Mouse (Mus musculus): ENCODE data around the gene Elf2. TPM values are rescaled to one million over a fixed set of nuclear protein-coding genes. Genes with fewer than 3 reads are reported as not detected.

The Elf2 gene
- total and polyA plus RNA-seq, 3 experiments: 38.0 to 53.3 (median 46.5) TPM

DNA sequence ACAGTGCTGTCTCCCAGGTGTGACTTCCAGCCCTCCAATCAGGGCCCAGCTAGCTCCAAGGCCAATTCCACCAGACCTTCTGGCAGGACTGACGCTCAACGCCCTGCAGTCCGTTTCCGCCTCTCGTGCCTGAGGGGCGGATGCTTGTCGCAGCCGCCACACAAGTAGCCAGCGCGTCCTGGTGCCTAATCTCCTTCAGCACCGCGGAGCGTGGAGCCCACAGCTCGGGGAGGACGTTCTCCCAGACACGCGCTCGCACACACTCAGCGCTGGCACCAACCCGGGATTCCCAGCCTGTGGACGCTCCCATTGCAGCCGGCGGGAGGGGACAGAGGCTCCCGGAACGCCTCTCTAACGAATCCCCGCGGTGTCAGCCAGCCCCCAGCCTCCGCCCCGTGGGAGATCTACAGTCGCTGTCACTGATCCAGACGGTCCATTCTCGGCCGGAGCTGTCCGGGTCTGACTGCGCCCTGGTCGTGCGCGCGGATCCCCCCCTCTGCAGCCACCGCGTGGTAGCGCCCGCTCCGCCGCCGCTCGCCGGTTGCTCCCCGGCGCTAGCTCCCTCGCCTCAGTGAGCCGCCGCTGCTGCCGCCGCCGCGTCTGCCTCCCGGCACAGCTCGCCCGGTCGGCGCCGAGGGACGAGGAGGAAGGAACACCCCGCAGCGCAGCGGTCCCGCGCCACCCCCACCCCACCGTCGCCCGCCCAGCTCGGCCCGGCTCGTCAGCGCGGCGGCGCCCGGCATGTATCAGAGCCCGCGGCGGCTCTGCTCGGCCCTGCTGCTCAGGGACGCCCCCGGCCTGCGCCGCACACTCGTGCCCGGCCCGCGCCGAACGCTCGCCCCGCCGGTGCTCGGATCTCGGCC lies 115.9 kb downstream of the Elf2 start, which contains the start of gene Noct (continued):
- TF ChIP-seq TBP (IDR thresholded peaks at IDR 0.05; ENCODE audit: low read depth, low read length): peak; percentile 77
- TF ChIP-seq POLR2A (IDR thresholded peaks at IDR 0.05; ENCODE audit: control insufficient read depth in 1 of 2, insufficient read depth in 1 of 2, low read depth in 1 of 2, low read length in 2 of 2, poor library complexity in 1 of 2): peak; percentile 53 to 95
- no peak for TF ChIP-seq CTCF (IDR thresholded peaks at IDR 0.05 in 2 of 3, conservative IDR thresholded peaks at IDR 0.05 in 1 of 3; ENCODE audit: control insufficient read depth in 1 of 3, insufficient read depth in 1 of 3, low read depth in 2 of 3, low read length in 3 of 3, poor library complexity in 1 of 3, severe bottlenecking in 1 of 3)
- TF ChIP-seq NELFE (IDR thresholded peaks at IDR 0.05; ENCODE audit: low read depth, low read length): peak; percentile 74
- TF ChIP-seq TCF12 (IDR thresholded peaks at IDR 0.05; ENCODE audit: low read depth, low read length): peak; percentile 67
- TF ChIP-seq E2F4 (IDR thresholded peaks at IDR 0.05; ENCODE audit: borderline replicate concordance, low read depth, low read length): no peak
- TF ChIP-seq MAZ (IDR thresholded peaks at IDR 0.05; ENCODE audit: low read depth, low read length): no peak
- TF ChIP-seq TAL1 (IDR thresholded peaks at IDR 0.05; ENCODE audit: low read length): no peak
- TF ChIP-seq MAFK (IDR thresholded peaks at IDR 0.05; ENCODE audit: borderline replicate concordance, low read depth, low read length): no peak
- TF ChIP-seq BHLHE40 (IDR thresholded peaks at IDR 0.05; ENCODE audit: borderline replicate concordance, low read depth, low read length): peak; percentile 46; the same call in 1 of the 2 replicates
- no peak; the same call in 1 of the 2 replicates for TF ChIP-seq HCFC1 (IDR thresholded peaks at IDR 0.05; ENCODE audit: low read depth, low read length)
- TF ChIP-seq ZKSCAN1 (IDR thresholded peaks at IDR 0.05; ENCODE audit: low read depth, low read length): no peak
- peak; percentile 68 for TF ChIP-seq POLR2AphosphoS2 (IDR thresholded peaks at IDR 0.05; ENCODE audit: low read length)

DNA sequence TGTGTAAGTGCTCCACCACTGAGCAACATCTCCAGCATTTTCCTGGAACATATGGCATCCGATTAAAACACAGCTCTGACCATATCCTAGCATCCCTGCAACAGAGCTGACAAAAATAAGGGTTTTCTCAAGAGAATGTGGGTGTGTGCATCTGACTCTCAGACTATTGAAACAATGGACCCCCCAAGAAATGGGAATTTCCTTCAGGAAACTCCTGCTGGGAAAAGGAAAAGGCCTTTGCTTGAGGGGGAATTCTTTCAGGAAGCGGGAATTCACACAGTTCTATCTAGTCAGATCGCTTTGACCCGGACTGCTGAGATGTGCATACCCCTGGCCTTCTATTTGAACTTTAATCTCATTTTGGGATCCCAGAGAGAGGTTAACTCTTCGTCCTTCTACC lies 116.9 kb downstream of the Elf2 start:
- peaks cover 29% of the 10 kb centered on the region for H3K79me2 ChIP-seq (ENCODE audit: control insufficient read depth, insufficient read depth, low read length, poor library complexity)
- no peak for DNase-seq (ENCODE audit: low read depth, low spot score)
- H3K27me3 ChIP-seq (ENCODE audit: control insufficient read depth in 1 of 2, insufficient read depth in 2 of 2, low read length in 2 of 2): no peaks in the 10 kb centered on the region
- H3K4me3 ChIP-seq (ENCODE audit: control insufficient read depth in 1 of 2, insufficient read depth in 1 of 2, low read depth in 2 of 2, low read length in 2 of 2): peak overlapping the region; percentile 77 to 85
- H3K4me1 ChIP-seq (ENCODE audit: control insufficient read depth in 1 of 2, insufficient read depth in 2 of 2, low read length in 2 of 2): peaks cover 8 to 27% of the 10 kb centered on the region in 2 experiments
- H3K27ac ChIP-seq (ENCODE audit: control insufficient read depth, low read depth, low read length): peak overlapping the region; percentile 52; the same call in 1 of the 2 replicates
- peaks cover 0 to 37% of the 10 kb centered on the region in 2 experiments; a peak in 2 of 4 replicates for H3K36me3 ChIP-seq (ENCODE audit: control insufficient read depth in 1 of 2, insufficient read depth in 2 of 2, low read length in 2 of 2)
- no peak for TF ChIP-seq BHLHE40 (IDR thresholded peaks at IDR 0.05; ENCODE audit: borderline replicate concordance, low read depth, low read length)
- TF ChIP-seq ZNF384 (IDR thresholded peaks at IDR 0.05; ENCODE audit: low read depth, low read length): no peak
- no peak for TF ChIP-seq TBP (IDR thresholded peaks at IDR 0.05; ENCODE audit: low read depth, low read length)
- TF ChIP-seq KAT2A (conservative IDR thresholded peaks at IDR 0.05; ENCODE audit: low read depth, low read length): no peak
- no peak for TF ChIP-seq CHD2 (IDR thresholded peaks at IDR 0.05; ENCODE audit: low read length)
- H3K9me3 ChIP-seq (replicated peaks; ENCODE audit: insufficient read depth, low read length): no peaks in the 10 kb centered on the region
- H3K9ac ChIP-seq (ENCODE audit: control insufficient read depth, low read depth, low read length, poor library complexity, severe bottlenecking): peak overlapping the region; percentile 98
